ENCODE assay signal across 20 mouse cellular contexts in genomic region chr5:113885623-113886022, GRCm38 (mm10). TPM values are rescaled to one million over a fixed set of nuclear protein-coding genes. Genes with fewer than 3 reads are reported as not detected.
A peak's percentile ranks its signal among the peaks of the same experiment; 100 is the strongest.
DNase-seq lines count a peak whose midpoint lies in the region; ATAC-seq and TF ChIP-seq lines count a peak whose summit lies in the region.
"Had no signal": no experiment of that assay in that cellular context is flagged by ENCODE, and none has a peak within 500 bp of the region (broad histone marks: within the 10 kb centered on the region; RNA-seq: fewer than 3 reads in every experiment).

No protein-coding gene starts in this region.

- TF ChIP-seq EP300 in liver, postnatal 0 days (IDR thresholded peaks at IDR 0.05; ENCODE audit: low read depth), result no peak

- ATAC-seq in forebrain, embryonic 14.5 days, result no peak
- ATAC-seq in forebrain, embryonic 11.5 days (replicated peaks; ENCODE audit: low FRiP score), result no peak
- no peak for ATAC-seq in liver, postnatal 0 days
- no peak for ATAC-seq in liver, embryonic 12.5 days
- no peak for ATAC-seq in hindbrain, embryonic 13.5 days (ENCODE audit: low FRiP score)

- no peaks in the 10 kb centered on the region for H3K27me3 ChIP-seq in forebrain, embryonic 14.5 days (replicated peaks; ENCODE audit: control insufficient read depth, insufficient read depth, low read length)
- no peaks in the 10 kb centered on the region for H3K27me3 ChIP-seq in forebrain, embryonic 11.5 days (ENCODE audit: control insufficient read depth, insufficient read depth, low read length)
- H3K27me3 ChIP-seq in liver, postnatal 0 days (ENCODE audit: insufficient read depth, low read length), result no peaks in the 10 kb centered on the region
- no peaks in the 10 kb centered on the region for H3K27me3 ChIP-seq in liver, embryonic 12.5 days (replicated peaks)
- no peaks in the 10 kb centered on the region for H3K27me3 ChIP-seq in hindbrain, embryonic 13.5 days
- H3K27me3 ChIP-seq: limb, embryonic 13.5 days; liver, embryonic 13.5 days; megakaryocyte, embryonic 14.5 days had no signal

- DNase-seq in forebrain, embryonic 14.5 days (ENCODE audit: low spot score), result no peak
- DNase-seq in forebrain, embryonic 11.5 days (ENCODE audit: low spot score), result no peak
- no peak for DNase-seq in liver, postnatal 0 days
- peak; percentile 40 for DNase-seq in brain, embryonic 14.5 days (ENCODE audit: low read depth)
- DNase-seq in right cerebral cortex, postnatal 4 days, result no peak
- no peak for DNase-seq in kidney, adult 11 months
- DNase-seq: adrenal gland, postnatal 25 days; cerebellum, adult 9-10 months; heart, postnatal 14 days; kidney, adult 2 months; layer of hippocampus, adult 9-11 months; liver, embryonic 13.5 days; lung, embryonic 14.5 days; right cerebral cortex, postnatal 25 days had no signal

- 65% methylated on average over 8 of the region's 8 CpGs for WGBS in forebrain, embryonic 14.5 days
- 61% methylated on average over 8 of the region's 8 CpGs for WGBS in forebrain, embryonic 11.5 days
- WGBS in liver, postnatal 0 days (ENCODE audit: insufficient replicate concordance), result 63% methylated on average over 8 of the region's 8 CpGs
- WGBS in liver, embryonic 12.5 days (ENCODE audit: insufficient replicate concordance), result 48% methylated on average over 8 of the region's 8 CpGs
- 31% methylated on average over 8 of the region's 8 CpGs for whole genome bisulfite sequencing in hindbrain, embryonic 13.5 days

- no peak for TF ChIP-seq POLR2A in brain, embryonic 14.5 days (IDR thresholded peaks at IDR 0.05; ENCODE audit: borderline replicate concordance, extremely low read depth, insufficient read depth, insufficient read length, poor library complexity, severe bottlenecking)

- H3K36me3 ChIP-seq in forebrain, embryonic 14.5 days (ENCODE audit: control insufficient read depth, insufficient read depth, low read length), result peaks cover 14% of the 10 kb centered on the region
- H3K36me3 ChIP-seq in forebrain, embryonic 11.5 days (ENCODE audit: control insufficient read depth, insufficient read depth, low read length), result no peaks in the 10 kb centered on the region; the same call in 1 of the 2 replicates
- peaks cover 9% of the 10 kb centered on the region; the same call in 1 of the 2 replicates for H3K36me3 ChIP-seq in liver, postnatal 0 days (replicated peaks; ENCODE audit: insufficient read depth, low read length)
- peaks cover 18% of the 10 kb centered on the region for H3K36me3 ChIP-seq in liver, embryonic 12.5 days
- peaks cover 17% of the 10 kb centered on the region for H3K36me3 ChIP-seq in hindbrain, embryonic 13.5 days

- no peak overlapping the region for H3K9ac ChIP-seq in forebrain, embryonic 14.5 days (ENCODE audit: low read length)
- no peak overlapping the region for H3K9ac ChIP-seq in forebrain, embryonic 11.5 days (ENCODE audit: low read length)
- H3K9ac ChIP-seq in liver, postnatal 0 days (replicated peaks), result 0 out of 2 replicates have a peak overlapping the region, but pooled peaks have one; percentile 21
- H3K9ac ChIP-seq in liver, embryonic 12.5 days, result no peak overlapping the region
- H3K9ac ChIP-seq in hindbrain, embryonic 13.5 days, result peak overlapping the region; percentile 51
- H3K9ac ChIP-seq: limb, embryonic 13.5 days; liver, embryonic 13.5 days; lung, embryonic 14.5 days had no signal

- H3K4me2 ChIP-seq in forebrain, embryonic 14.5 days (ENCODE audit: low read length), result no peak overlapping the region
- H3K4me2 ChIP-seq in forebrain, embryonic 11.5 days (ENCODE audit: low read depth, low read length, severe bottlenecking), result no peak overlapping the region
- no peak overlapping the region for H3K4me2 ChIP-seq in liver, postnatal 0 days (ENCODE audit: low read depth, low read length)
- no peak overlapping the region for H3K4me2 ChIP-seq in liver, embryonic 12.5 days
- 0 out of 2 replicates have a peak overlapping the region, but pooled peaks have one; percentile 10 for H3K4me2 ChIP-seq in hindbrain, embryonic 13.5 days
- H3K4me2 ChIP-seq: heart, embryonic 11.5 days; limb, embryonic 13.5 days; lung, embryonic 14.5 days had no signal

- no peaks in the 10 kb centered on the region for H3K9me3 ChIP-seq in forebrain, embryonic 14.5 days (replicated peaks; ENCODE audit: control insufficient read depth, low read length)
- no peaks in the 10 kb centered on the region for H3K9me3 ChIP-seq in forebrain, embryonic 11.5 days (ENCODE audit: control insufficient read depth, low read length)
- no peaks in the 10 kb centered on the region for H3K9me3 ChIP-seq in liver, postnatal 0 days (ENCODE audit: low read length)
- H3K9me3 ChIP-seq in liver, embryonic 12.5 days (replicated peaks), result no peaks in the 10 kb centered on the region
- H3K9me3 ChIP-seq in hindbrain, embryonic 13.5 days, result no peaks in the 10 kb centered on the region
- H3K9me3 ChIP-seq: liver, embryonic 13.5 days; megakaryocyte, embryonic 14.5 days had no signal

- H3K4me3 ChIP-seq in forebrain, embryonic 14.5 days (ENCODE audit: low read depth, low read length), result no peak overlapping the region
- H3K4me3 ChIP-seq in forebrain, embryonic 11.5 days (ENCODE audit: low read depth, low read length), result no peak overlapping the region
- no peak overlapping the region for H3K4me3 ChIP-seq in liver, postnatal 0 days (ENCODE audit: low read depth, low read length)
- no peak overlapping the region for H3K4me3 ChIP-seq in liver, embryonic 12.5 days
- H3K4me3 ChIP-seq in hindbrain, embryonic 13.5 days, result no peak overlapping the region
- H3K4me3 ChIP-seq: limb, embryonic 13.5 days; liver, embryonic 13.5 days; megakaryocyte, embryonic 14.5 days had no signal

- TF ChIP-seq CTCF in liver, postnatal 0 days (IDR thresholded peaks at IDR 0.05; ENCODE audit: low read depth), result no peak
- no peak for TF ChIP-seq CTCF in brain, embryonic 14.5 days (IDR thresholded peaks at IDR 0.05; ENCODE audit: borderline replicate concordance, extremely low read depth, insufficient read depth, insufficient read length)

- H3K4me1 ChIP-seq in forebrain, embryonic 14.5 days (ENCODE audit: control insufficient read depth, insufficient read depth, low read length), result peaks cover 58% of the 10 kb centered on the region
- H3K4me1 ChIP-seq in forebrain, embryonic 11.5 days (replicated peaks; ENCODE audit: control insufficient read depth, insufficient read depth, low read length), result peaks cover 21% of the 10 kb centered on the region; the same call in 1 of the 2 replicates
- peaks cover 30% of the 10 kb centered on the region for H3K4me1 ChIP-seq in liver, postnatal 0 days (ENCODE audit: insufficient read depth)
- peaks cover 78% of the 10 kb centered on the region for H3K4me1 ChIP-seq in liver, embryonic 12.5 days
- peaks cover 81% of the 10 kb centered on the region for H3K4me1 ChIP-seq in hindbrain, embryonic 13.5 days (replicated peaks)

- H3K27ac ChIP-seq in forebrain, embryonic 14.5 days (ENCODE audit: low read depth, low read length), result peak overlapping the region; percentile 44; the same call in 1 of the 2 replicates
- H3K27ac ChIP-seq in forebrain, embryonic 11.5 days (ENCODE audit: low read depth, low read length), result no peak overlapping the region
- H3K27ac ChIP-seq in liver, postnatal 0 days (ENCODE audit: low read depth), result no peak overlapping the region
- H3K27ac ChIP-seq in liver, embryonic 12.5 days, result no peak overlapping the region
- H3K27ac ChIP-seq in hindbrain, embryonic 13.5 days, result peak overlapping the region; percentile 64; the same call in 1 of the 2 replicates
- H3K27ac ChIP-seq: kidney, postnatal 0 days; limb, embryonic 13.5 days had no signal

RNA-seq across cellular contexts. Expression of gene Coro1c, which starts 22.9 kb away (rescaled TPM):
- polyA plus RNA-seq in forebrain, embryonic 14.5 days (2014; fragmentation: Nextera tagmentation; extraction: Ambion mirVana), result 169 and 193 TPM in 2 replicates
- 231 and 246 TPM in 2 replicates for polyA plus RNA-seq in forebrain, embryonic 11.5 days (2014; fragmentation: Nextera tagmentation; extraction: Ambion mirVana)
- 23.6 and 27.6 TPM in 2 replicates for polyA plus RNA-seq in liver, postnatal 0 days (2015; fragmentation: Nextera tagmentation; extraction: Ambion mirVana)
- 78.7 and 78.8 TPM in 2 replicates for polyA plus RNA-seq in liver, embryonic 12.5 days (2016; fragmentation: Nextera tagmentation; extraction: Ambion mirVana)
- 136 and 202 TPM in 2 replicates for polyA plus RNA-seq in brain, embryonic 14.5 days (2012; rRNA removed)
- 176 and 190 TPM in 2 replicates for polyA plus RNA-seq in hindbrain, embryonic 13.5 days (2015; fragmentation: Nextera tagmentation; extraction: Ambion mirVana)

RNA-seq across cellular contexts. Expression of gene Selplg, which starts 53.2 kb away (rescaled TPM):
- 1.8 and 1.9 TPM in 2 replicates for polyA plus RNA-seq in forebrain, embryonic 14.5 days (2014; fragmentation: Nextera tagmentation; extraction: Ambion mirVana)
- 0.67 and 1.4 TPM in 2 replicates for polyA plus RNA-seq in forebrain, embryonic 11.5 days (2014; fragmentation: Nextera tagmentation; extraction: Ambion mirVana)
- polyA plus RNA-seq in liver, postnatal 0 days (2015; fragmentation: Nextera tagmentation; extraction: Ambion mirVana), result 18.9 and 21.5 TPM in 2 replicates
- 10.8 and 11.6 TPM in 2 replicates for polyA plus RNA-seq in liver, embryonic 12.5 days (2016; fragmentation: Nextera tagmentation; extraction: Ambion mirVana)
- 0.88 and 1.3 TPM in 2 replicates for polyA plus RNA-seq in brain, embryonic 14.5 days (2012; rRNA removed)
- polyA plus RNA-seq in hindbrain, embryonic 13.5 days (2015; fragmentation: Nextera tagmentation; extraction: Ambion mirVana), result 1.7 and 1.9 TPM in 2 replicates

Comparison
In these comparisons a context has a peak if more than half of its experiments do, and no peak if none do; other contexts are left out.
1. H3K27ac ChIP-seq: peak in forebrain, embryonic 14.5 days (single experiment) and hindbrain, embryonic 13.5 days (single experiment); none in forebrain, embryonic 11.5 days (single experiment), liver, postnatal 0 days (single experiment) and liver, embryonic 12.5 days (single experiment).
2. H3K9ac ChIP-seq: peak in liver, postnatal 0 days (single experiment) and hindbrain, embryonic 13.5 days (single experiment); none in forebrain, embryonic 14.5 days (single experiment), forebrain, embryonic 11.5 days (single experiment) and liver, embryonic 12.5 days (single experiment).